Mouse (Mus musculus) left cerebral cortex, postnatal 25 days (tissue): ENCODE results near the gene Cul9. TPM values are rescaled to one million over a fixed set of nuclear protein-coding genes. Genes with fewer than 3 reads are reported as not detected.

Source experiments
- DNase-seq, 2 experiments: peaks; one replicate each; pipeline ENCODE4 v3.0.0; 2022; ENCODE audit warnings: low spot score in 2 of 2, mixed read lengths in 1 of 2
- intact Hi-C: fragments of 180-260 bp; cut with DNase I; formaldehyde crosslinking; loops from one replicate; pipeline ENCODE4 v1.15.1; 2025
- microRNA-seq, 2 experiments: library from miRNA; unstranded; fragments of <30 nt; microRNA quantifications; one replicate each; pipeline ENCODE4 v1.2.0; 2022
- total RNA-seq, 2 experiments: library from RNA; stranded (reverse); gene quantifications; 2 replicates each; pipeline ENCODE4 v1.2.3; 2021

The Cul9 gene
- total RNA-seq, 2 experiments from 2014 or later: 55.8 to 59.3 TPM

DNA sequence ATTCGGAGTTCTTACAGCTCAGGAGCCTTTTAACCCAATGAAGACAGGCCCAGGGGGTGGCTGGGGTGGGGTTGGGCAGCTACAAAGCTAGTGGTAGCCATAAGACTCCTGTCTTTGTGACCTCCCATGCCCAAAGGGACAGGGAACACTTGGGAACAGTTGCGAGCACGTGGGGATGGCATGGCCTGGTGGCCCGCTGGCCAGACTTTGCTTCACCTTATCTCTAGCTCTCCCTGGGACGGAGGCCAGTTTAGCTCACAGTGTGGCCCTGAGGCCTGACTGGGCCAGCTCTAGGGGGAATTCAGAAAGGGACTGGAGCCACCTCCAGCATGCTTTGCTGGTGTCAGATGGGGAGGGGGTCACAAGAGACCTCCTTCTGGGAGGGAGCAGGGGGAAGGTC, 84.0 kb downstream of the Cul9 start:
- no peak for DNase-seq
- intact Hi-C loops: no loop called here

DNA sequence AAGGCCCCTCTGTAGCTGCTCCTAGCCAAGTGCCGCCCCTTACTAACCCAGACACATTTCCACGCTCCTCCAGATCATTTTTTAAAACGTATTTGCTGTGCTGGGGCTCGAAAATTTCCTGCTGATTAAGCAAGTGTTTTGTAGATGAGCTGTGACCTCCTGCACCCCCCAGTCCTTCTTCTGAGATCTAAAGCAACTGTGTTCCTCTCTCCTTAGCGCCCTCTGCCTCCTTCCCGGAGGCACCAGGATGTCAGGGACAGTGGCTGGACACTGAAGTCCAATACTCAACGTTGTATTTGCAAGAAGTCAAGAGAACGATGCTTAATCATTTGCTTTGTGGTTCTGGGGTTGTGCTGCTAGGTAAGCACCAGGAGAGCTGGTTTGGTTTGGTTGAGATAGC, 84.8 kb downstream of the Cul9 start:
- intact Hi-C loops: no loop called here

DNA sequence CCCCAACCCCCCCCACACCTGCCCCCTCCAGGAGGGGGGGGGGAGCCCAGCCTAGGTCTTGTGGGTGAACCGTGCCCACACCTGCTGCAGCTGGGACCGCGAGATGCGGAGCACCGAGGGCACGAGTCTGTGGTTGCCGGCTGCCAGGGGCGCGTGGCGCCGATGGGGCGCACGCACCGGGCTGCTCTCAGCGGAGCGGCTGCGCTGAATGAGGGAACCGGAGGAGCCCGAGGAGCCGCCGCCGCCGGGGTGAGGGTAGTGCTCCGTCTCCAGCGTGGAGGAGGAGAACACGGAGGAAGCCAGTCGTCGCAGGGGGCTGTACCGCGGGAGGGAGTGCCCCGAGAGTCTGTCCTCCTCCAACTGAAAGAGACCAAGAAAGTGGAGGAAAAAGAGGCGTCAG, 85.5 kb downstream of the Cul9 start:
- intact Hi-C loops: no loop called here

More for the DNA sequence above, 84.8 kb downstream of the Cul9 start:
- DNase-seq: no peak

DNA sequence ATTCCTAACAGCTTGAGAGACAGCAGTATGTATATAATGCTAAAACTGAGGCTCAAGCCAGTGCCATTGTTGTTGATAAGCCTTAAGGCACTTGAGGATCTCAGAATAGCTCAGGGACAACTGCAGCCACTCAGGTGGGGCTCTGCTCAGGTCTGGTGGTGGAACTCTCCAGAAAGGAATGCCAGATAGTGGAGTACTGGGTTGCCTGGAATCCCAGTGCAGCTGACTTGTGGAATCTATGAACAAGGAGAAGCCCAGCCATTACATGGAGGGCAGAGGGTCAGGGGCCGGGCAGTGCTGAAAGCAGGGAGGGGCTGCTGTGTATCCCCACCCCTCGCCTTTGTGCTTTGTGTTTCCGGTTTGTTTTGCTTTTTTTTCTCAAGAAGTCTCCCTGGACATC, 87.7 kb downstream of the Cul9 start:
- intact Hi-C loops: no loop called here
- no peak for DNase-seq

More for the DNA sequence above, 85.5 kb downstream of the Cul9 start:
- DNase-seq: no peak

DNA sequence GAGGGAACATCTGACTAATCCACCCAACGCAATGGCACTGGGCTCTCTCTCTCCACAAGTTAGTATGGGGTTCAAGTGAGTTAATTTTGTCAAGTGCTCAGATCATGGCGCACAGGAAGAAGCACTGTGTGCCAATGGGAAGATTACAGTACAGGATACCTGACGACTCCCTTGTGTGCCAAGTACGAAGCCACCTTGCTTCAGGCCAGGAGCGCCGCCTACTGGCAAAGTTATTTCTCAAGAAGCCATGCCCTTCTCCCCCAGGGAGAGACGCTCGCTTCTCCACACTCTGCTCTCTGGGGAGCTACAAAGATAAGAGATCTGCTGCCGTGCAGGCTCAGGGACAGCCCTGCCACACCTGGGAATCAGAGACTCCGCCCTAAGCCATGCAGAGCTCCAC, 88.4 kb downstream of the Cul9 start:
- intact Hi-C loops: no loop called here
- DNase-seq: no peak

DNA sequence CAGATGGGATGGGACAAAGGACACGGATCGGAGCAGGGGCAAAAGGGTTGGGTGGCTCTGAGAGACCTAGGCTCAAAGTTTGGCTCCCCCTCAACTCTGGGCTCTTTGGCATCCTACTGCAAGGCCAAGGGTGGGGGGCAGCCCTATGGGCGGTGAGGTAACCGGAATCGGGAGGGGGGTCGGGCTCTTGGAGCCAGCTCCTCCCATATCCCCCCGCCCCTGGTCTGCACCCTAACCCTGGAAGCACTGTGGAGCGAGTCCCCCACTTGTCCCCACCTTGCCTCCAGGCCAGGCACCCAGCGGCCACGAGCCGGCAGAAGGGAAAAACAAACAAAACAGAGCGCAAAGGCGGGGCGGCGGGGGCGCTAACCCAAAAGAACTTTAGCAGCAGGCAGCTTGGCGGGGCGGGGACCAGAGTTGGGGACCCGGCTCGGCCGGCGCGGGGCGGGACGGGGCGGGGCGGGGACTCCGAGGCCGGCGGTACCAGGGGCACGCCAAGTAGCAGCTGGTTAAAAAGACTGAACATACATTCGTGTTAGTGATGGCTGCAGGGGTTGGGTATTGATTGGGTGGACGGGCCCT, 91.0 kb downstream of the Cul9 start:
- DNase-seq: no peak
- intact Hi-C loops: no loop called here

DNA sequence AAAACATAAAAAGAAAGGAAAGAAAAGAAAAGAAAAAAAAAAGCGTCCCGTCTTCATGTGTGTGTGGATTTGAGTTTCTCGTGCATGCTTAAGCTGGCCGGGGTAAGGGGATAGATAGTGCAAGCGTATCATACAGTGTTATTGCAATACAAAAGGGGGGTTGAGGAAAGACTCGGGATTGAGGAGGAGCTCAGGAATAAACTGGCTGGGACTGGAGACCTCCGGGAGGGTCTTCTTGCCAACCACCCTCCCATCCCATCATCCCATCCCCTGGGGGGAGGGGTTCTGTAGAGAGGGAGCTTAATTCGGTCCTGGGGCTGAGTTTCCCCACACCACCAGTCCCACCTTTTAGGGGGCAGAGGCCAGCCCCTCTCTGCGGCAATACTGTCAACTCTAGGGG, 91.6 kb downstream of the Cul9 start:
- DNase-seq: no peak
- intact Hi-C loops: no loop called here

DNA sequence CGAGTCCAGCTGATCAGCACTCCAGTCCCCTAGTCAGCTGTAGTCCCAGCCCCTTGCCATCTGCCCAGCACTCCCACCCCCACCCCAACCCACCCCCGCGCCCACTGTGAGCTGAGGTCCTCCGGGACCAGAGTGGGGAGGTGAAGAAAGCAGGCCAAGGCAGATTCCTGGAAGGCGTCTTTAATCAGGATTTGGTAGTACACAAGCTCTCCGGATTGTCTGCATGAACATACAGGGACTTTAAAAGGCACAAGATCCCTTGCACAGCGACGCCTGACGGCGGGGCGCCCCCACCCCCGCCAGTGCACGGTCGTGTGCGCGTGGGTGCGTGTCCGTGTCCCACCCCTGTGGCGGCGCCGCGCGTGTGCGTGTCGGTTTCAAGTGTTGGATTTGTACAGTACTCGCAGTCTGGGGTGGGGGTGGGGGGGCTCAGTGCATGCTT, 92.2 kb downstream of the Cul9 start:
- intact Hi-C loops: no loop called here
- DNase-seq: peak in 1 of 2 experiments; percentile 28

DNA sequence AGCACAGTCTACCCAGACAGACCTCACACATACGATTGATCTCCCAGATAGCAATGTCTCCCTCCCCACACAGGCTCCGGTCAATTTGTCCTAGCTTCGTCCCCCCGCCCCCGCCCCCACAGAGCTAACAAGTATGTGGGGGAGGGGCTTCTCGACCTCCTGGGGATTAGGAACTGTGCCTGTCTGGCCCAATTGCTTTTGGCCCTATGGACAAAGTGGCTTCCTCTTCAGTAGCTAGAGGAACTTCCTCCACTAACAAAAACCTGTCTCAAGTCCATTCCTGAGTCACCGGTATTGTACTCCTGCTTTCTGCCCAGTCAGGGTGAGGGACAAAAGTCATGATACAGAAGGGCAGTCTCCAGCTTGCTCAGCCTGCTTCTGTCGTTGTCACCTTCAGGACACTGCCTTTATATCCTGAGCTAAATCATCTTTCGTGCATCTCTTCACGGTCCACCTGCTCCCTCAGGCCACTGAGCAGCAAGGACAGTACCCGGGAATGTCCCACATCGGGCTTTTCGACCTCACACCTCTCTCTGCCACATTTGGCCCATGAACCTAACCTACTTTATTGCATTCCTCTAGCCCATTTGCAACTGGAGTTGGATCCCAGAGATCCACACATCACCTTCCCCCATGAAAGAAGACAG, 92.8 kb downstream of the Cul9 start:
- DNase-seq: no peak
- intact Hi-C loops: no loop called here

DNA sequence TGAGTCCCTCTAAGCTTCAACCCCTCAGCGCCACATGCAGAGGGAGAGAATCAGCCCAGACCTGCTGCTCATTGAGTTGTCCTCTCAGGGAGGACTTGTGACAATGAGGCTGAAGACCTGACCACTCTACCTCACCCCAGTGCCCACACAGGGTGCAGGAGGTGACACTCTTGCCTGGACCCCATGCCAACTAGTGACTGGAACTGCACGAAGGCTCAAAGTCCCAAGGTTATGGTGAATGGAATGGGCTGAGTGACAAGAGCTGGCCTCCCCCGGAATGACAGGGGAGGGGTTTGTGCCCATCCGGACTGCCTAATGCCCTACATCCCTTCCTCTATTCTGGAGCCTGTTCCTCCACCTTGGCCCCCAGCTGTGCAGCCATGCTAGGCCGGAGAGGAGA, 93.5 kb downstream of the Cul9 start:
- intact Hi-C loops: no loop called here
- DNase-seq: no peak

Small RNA genes within 50 kb of the gene (microRNA-seq; reads per million reads assigned to microRNA genes)
- 3.0 to 3.2 reads per million in 2 experiments for gene Mir6976

Other genes starting within 250 kb of the Cul9 start
- gene Dlk2, start 249.0 kb downstream of the Cul9 start, total RNA-seq: 10 to 100 TPM; 57.3 to 61.6 TPM
- gene Abcc10, start 218.0 kb downstream of the Cul9 start, total RNA-seq: 10 to 100 TPM in 1 of 2 experiments, 1 to 10 TPM in 1; 8.6 to 11.5 TPM
- gene Zfp318, start 162.7 kb downstream of the Cul9 start, total RNA-seq: 10 to 100 TPM; 58.8 to 67.8 TPM
- gene Crip3, start 117.5 kb downstream of the Cul9 start, total RNA-seq: 1 to 10 TPM; 6.2 to 6.6 TPM
- under 1 TPM in 1 of 2 experiments, not detected in 1; 0.25 TPM for gene Slc22a7, start 107.9 kb downstream of the Cul9 start, total RNA-seq
- 100 to 1,000 TPM; 133 to 141 TPM for gene Ttbk1, start 58.7 kb downstream of the Cul9 start, total RNA-seq
- 1 to 10 TPM; 3.2 to 3.6 TPM for gene Dnph1, start 49.7 kb downstream of the Cul9 start, total RNA-seq
- 10 to 100 TPM; 58.8 to 63.8 TPM for gene Srf, start 9.8 kb upstream of the Cul9 start, total RNA-seq
- 10 to 100 TPM in 1 of 2 experiments, 1 to 10 TPM in 1; 9.5 to 10.5 TPM for gene Ptk7, start 83.1 kb upstream of the Cul9 start, total RNA-seq
- gene Klc4, start 99.6 kb upstream of the Cul9 start, total RNA-seq: 10 to 100 TPM; 17.8 to 20.4 TPM
- gene Mrpl2, start 99.8 kb upstream of the Cul9 start, total RNA-seq: 10 to 100 TPM; 51.0 to 51.5 TPM
- 10 to 100 TPM; 25.6 to 27.1 TPM for gene Cul7, start 103.9 kb upstream of the Cul9 start, total RNA-seq
- 10 to 100 TPM; 17.1 to 18.2 TPM for gene Rrp36, start 128.0 kb upstream of the Cul9 start, total RNA-seq
- gene Mea1, start 132.4 kb upstream of the Cul9 start, total RNA-seq: 100 to 1,000 TPM; 117 to 123 TPM
- 100 to 1,000 TPM; 211 to 226 TPM for gene Klhdc3, start 134.5 kb upstream of the Cul9 start, total RNA-seq
- gene Ppp2r5d, start 158.7 kb upstream of the Cul9 start, total RNA-seq: 10 to 100 TPM; 81.2 to 91.0 TPM
- 10 to 100 TPM; 48.1 to 49.1 TPM for gene Pex6, start 165.1 kb upstream of the Cul9 start, total RNA-seq
- gene Gnmt, start 182.8 kb upstream of the Cul9 start, total RNA-seq: under 1 TPM; 0.48 to 0.57 TPM
- 10 to 100 TPM; 65.5 to 66.0 TPM for gene Cnpy3, start 205.8 kb upstream of the Cul9 start, total RNA-seq
- gene Ptcra, start 217.3 kb upstream of the Cul9 start, total RNA-seq: not detected
- 10 to 100 TPM in 1 of 2 experiments, 1 to 10 TPM in 1; 5.7 to 10.8 TPM for gene 2310039H08Rik, start 226.2 kb upstream of the Cul9 start, total RNA-seq
- gene Rpl7l1, start 236.3 kb upstream of the Cul9 start, total RNA-seq: 10 to 100 TPM; 45.7 to 51.9 TPM